Mouse (Mus musculus) kidney, postnatal 14 days (tissue): ENCODE measurements around the gene Rtp2.
A peak's percentile ranks its signal among the peaks of the same experiment; 100 is the strongest.

ENCODE experiments used
- DNase-seq: peaks from one replicate; pipeline ENCODE4 v3.0.0; 2022; ENCODE audit warnings: mixed read lengths

The Rtp2 gene

GRCm38 (mm10) chr16:23932294-23932693 is at the start of gene Rtp2:
Gene Rtp2 (minus strand): TSS chr16:23932394.
- DNase-seq = no peak

GRCm38 (mm10) chr16:23980991-23981720 is 49.0 kb upstream of the Rtp2 start:
- DNase-seq = peak; percentile 61

DNA sequence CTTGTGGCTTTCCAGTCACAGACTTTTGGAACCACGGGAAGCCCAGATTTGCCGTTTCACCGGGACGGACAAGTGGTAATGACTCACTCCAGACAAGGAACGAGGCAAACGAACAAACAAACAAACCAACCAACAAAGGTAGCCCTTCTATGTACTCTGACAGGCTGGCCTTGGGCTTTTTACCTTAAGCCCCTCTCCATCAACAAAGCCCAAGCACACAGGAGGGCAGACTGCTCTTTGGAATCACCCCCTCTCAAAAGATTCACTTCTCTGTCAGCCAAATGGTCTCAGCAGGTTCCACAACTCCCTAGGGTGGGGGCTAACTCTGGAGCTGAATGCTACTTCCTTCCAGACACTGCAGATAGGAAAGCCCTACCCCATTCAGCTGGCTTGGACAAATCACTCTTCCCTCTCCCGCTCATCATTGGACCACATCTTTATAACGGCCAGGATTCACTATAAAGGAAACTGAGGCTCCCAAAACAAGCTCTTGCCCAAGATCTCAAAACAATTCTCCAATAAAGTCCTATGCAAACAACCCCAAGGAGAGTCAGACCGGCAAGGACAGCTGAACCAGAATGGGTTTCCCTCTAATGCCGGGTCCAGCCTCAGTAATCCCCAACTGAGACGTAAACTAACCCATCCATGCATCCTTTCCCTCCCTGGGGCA is 48.1 kb upstream of the Rtp2 start:
- DNase-seq = no peak

- DNase-seq = no peak
Observed at GRCm38 (mm10) chr16:23979446-23979845, 47.3 kb upstream of the Rtp2 start.

- no peak for DNase-seq
Observed at GRCm38 (mm10) chr16:23978495-23978894, 46.3 kb upstream of the Rtp2 start.

DNA sequence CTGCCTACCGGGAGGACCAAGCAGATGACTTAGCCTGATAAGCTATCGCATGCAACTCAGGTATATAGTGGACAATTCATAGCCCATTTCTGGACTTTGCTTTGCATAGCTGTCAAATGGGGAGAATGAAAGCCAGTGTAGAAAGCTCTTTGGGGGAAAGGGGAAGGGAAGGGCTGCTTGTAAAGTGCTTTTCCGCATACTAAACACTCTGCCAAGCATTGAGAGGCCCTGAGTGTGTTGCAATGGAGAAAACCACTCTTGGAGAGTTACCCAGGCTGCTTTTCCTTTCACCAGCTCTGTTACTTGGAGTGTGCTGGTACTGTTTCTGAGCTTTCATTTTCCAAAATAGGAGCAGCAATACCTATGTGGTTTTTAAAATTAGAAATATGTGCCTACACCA is 45.5 kb upstream of the Rtp2 start:
- DNase-seq = no peak

- DNase-seq = no peak
Observed at GRCm38 (mm10) chr16:23976196-23976595, 44.0 kb upstream of the Rtp2 start.

- no peak for DNase-seq
Observed at GRCm38 (mm10) chr16:23973635-23974367, 41.6 kb upstream of the Rtp2 start.

DNA sequence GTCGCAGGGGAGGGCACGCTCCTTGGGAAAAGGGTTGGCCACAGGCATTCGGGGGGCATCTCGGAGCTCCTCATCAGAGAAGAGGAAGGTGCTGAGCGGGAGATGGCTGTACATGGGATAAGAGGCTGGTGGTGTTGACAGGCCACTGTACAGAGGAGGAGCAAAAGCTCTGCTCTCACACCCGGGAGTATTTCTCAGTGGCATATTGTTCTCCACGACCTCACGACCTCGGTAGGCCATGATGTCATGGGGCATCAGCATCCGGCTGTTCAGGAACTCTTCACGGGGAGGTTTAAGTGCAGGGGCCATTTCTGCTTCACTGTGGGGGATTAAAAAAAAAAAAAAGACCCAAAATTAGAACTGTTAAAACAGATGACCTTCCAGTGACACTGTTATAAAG is 40.7 kb upstream of the Rtp2 start:
- DNase-seq = no peak

- DNase-seq = peak; percentile 39
Observed at GRCm38 (mm10) chr16:23972126-23972740, 40.0 kb upstream of the Rtp2 start.

- DNase-seq = no peak
Observed at GRCm38 (mm10) chr16:23969919-23970318, 37.7 kb upstream of the Rtp2 start.

GRCm38 (mm10) chr16:23968888-23969287 is 36.7 kb upstream of the Rtp2 start:
- no peak for DNase-seq

- no peak for DNase-seq
Observed at GRCm38 (mm10) chr16:23967301-23967700, 35.1 kb upstream of the Rtp2 start.

DNA sequence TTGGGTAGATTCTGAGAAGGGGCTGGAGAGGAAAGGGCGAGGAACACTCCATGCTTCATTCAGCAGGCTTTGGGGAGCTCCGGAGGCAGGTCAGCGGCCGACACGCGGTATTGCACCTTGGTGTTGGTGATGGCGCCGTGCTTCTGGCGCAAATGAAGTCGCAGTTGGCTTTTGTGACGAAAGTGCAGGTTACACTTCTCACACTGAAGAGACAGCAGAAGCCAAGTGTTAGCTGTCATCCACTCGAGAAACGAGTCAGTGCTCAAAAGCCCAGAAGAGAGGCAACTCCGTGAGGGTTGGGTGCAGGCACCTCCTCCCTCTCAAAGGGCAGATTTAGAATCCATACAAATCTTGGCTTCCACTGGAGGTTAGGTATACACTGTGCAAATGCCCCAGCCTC is 33.9 kb upstream of the Rtp2 start:
- no peak for DNase-seq

DNA sequence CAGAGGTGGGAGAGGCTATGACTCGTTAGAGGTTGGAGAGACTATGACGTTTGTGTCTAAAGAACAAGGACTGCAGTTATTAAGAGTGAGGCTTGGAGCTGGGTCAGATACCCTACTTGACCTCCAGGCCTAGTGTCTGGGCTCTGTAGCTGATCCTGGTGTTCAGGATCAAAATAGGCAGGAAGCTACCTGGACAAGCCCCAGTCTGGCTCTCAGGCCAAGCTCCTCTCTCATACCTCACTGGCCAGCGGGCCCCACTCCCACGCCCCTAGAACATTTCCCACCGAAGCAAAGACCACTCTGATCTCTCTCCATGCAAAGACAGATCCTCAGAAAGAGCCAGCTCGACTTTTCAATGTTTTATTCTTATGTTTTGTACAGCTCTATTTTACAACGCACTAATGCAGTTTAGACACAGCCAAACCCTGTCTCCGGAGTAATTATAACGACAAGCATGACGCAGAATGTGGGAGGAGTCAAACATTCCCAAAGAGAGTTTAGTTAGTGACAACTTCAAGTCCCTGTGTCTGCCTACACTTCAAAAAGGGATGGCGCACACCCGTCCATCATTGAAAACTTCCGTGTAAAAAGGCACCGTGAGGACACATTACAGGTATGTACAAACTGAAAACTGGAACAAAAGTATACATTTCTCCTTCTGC is 32.6 kb upstream of the Rtp2 start:
- no peak for DNase-seq

- DNase-seq = no peak
Observed at GRCm38 (mm10) chr16:23963896-23964668, 31.9 kb upstream of the Rtp2 start.

DNA sequence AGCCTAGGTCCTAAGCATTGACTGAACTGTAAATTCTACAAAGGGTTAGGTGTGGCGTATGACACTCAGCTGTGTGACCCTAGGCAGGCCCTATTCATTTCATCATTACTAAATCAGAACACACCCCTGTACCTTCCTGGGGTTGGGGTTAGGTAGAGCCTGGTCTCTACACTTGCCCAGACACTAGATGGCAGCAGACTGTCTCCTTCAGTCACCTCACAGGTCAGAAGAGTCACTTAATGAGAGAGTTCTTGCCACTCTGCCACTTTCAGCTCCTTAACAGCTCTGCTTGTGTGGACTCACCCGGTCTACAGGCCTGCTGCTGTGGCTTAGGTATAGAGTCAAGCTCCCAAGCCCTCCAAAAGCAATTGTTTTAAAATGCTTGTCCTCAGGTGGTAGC is 30.2 kb upstream of the Rtp2 start:
- peak; percentile 34 for DNase-seq

DNA sequence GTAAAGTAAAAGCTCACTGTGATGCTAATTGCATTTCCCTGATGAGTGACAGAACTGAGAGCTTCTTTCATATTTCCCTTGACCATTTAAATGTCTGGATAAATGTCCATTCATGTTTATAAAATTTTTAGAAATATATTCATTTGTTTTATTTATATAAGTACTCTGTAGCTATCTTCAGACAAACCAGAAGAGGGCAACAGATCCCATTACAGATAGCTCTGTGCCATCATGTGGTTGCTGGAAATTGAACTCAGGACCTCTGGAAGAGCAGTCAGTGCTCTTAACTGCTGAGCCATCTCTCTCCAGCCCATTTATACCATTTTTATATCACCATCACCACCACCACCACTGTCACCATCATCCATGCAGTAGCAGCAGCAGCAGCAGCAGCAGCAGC is 26.7 kb upstream of the Rtp2 start:
- DNase-seq = no peak

- DNase-seq = no peak
Observed at GRCm38 (mm10) chr16:23953959-23954260, 21.7 kb upstream of the Rtp2 start.

DNA sequence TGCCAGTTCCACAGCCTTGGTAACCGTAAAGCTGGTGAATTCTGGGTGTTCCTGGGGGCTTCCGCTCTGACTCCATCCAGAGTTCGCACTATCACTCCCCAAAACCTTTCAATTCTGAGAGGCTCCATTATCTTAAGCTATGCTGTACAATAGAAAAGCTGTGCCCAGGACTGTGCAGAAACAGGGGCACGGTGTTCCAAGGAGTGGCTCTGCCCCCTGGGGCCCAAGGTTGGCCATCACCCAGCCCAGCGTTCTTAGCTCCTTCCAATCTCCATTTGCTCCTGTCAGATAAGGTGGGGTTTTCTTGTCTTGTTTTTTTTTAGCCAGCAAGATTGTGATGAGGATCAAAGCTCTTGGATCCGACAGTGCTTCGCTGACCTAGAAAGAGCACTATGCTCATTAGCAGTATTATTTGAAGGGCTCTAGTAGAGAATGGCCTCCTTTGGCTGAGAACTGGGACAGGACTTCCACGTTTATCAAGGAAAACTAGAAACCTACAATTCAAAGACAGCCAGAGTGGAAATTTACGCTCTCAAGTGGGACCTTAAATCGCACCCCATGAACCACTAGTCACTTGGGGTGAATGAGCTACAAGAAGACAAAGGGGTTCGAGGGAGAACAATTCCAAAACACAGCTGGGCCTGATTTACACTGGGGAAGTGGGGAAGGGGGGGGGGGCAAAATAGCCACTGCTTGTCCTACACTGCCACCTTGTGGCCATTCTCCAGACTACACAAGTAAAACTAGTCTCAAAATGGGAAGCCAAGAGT is 21.2 kb upstream of the Rtp2 start:
- peak; percentile 65 for DNase-seq

GRCm38 (mm10) chr16:23952101-23952727 is 20.0 kb upstream of the Rtp2 start:
- DNase-seq = no peak
